Mouse (Mus musculus) intestine, postnatal 0 days (tissue): Measurements from ENCODE around the gene Cenpx. TPM values are rescaled to one million over a fixed set of nuclear protein-coding genes. Genes with fewer than 3 reads are reported as not detected.
A peak's percentile ranks its signal among the peaks of the same experiment; 100 is the strongest.

Experiments used
- ATAC-seq: fragments of 200-750 bp; cut with Nextera tagmentation; 2 replicates; pipeline ENCODE4 v1.8.0; 2017; ENCODE audit warnings: mild to moderate bottlenecking, moderate TSS enrichment, moderate library complexity
- H3K27ac ChIP-seq: fragments of 300-500 bp; sonication (generic); 2 replicates; pipeline ENCODE4 v1.5.1; 2014; ENCODE audit warnings: mild to moderate bottlenecking, low read depth, low read length, moderate library complexity
- H3K27me3 ChIP-seq: fragments of 300-500 bp; sonication (generic); replicated peaks from 2 replicates; pipeline ENCODE4 v1.6.1; 2014; ENCODE audit warnings: low read length, mixed read lengths; ENCODE audit not compliant: control insufficient read depth, insufficient read depth
- H3K36me3 ChIP-seq: fragments of 300-500 bp; sonication (generic); 2 replicates; pipeline ENCODE4 v1.6.1; 2014; ENCODE audit warnings: mild to moderate bottlenecking, moderate library complexity; ENCODE audit not compliant: control insufficient read depth, insufficient read depth
- H3K4me1 ChIP-seq: fragments of 300-500 bp; sonication (generic); replicated peaks from 2 replicates; pipeline ENCODE4 v1.6.1; 2014; ENCODE audit warnings: antibody characterized with exemption, low read length, mixed read lengths; ENCODE audit not compliant: control insufficient read depth, insufficient read depth
- H3K4me2 ChIP-seq: fragments of 300-500 bp; sonication (generic); replicated peaks from 2 replicates; pipeline ENCODE4 v1.6.1; 2014; ENCODE audit warnings: low read depth, mild to moderate bottlenecking, moderate library complexity
- H3K4me3 ChIP-seq: fragments of 300-500 bp; sonication (generic); 2 replicates; pipeline ENCODE4 v1.5.1; 2014; ENCODE audit warnings: low read depth, low read length
- H3K9ac ChIP-seq: fragments of 300-500 bp; sonication (generic); 2 replicates; pipeline ENCODE4 v1.6.1; 2014; ENCODE audit warnings: mild to moderate bottlenecking, low read depth, low read length
- H3K9me3 ChIP-seq: fragments of 300-500 bp; sonication (generic); 2 replicates; pipeline ENCODE4 v1.6.1; 2016; ENCODE audit warnings: mixed run types; ENCODE audit not compliant: control insufficient read depth
- CTCF ChIP-seq: sonication (generic); IDR thresholded peaks from 2 replicates; pipeline ENCODE4 v1.5.1; 2016; ENCODE audit warnings: low read depth, mild to moderate bottlenecking, control low read depth, antibody characterized with exemption, moderate library complexity
- WGBS: fragments of 180-500 bp; shearing (Covaris S2); extraction: QIAGEN DNeasy Blood & Tissue Kit; methylation state at CpG from one replicate; pipeline ENCODE4 v1.1.7; 2014; 5-methylcytosine and 5-hydroxymethylcytosine counted together
- polyA plus RNA-seq: library from polyadenylated mRNA; unstranded; fragments of >200 nt; fragmentation: Nextera tagmentation; extraction: Ambion mirVana; gene quantifications from 2 replicates; pipeline ENCODE4 v1.2.1, GENCODE M21; 2015

Gene Cenpx
- polyA plus RNA-seq, 1 experiment from 2014 or later: 131 TPM

DNA sequence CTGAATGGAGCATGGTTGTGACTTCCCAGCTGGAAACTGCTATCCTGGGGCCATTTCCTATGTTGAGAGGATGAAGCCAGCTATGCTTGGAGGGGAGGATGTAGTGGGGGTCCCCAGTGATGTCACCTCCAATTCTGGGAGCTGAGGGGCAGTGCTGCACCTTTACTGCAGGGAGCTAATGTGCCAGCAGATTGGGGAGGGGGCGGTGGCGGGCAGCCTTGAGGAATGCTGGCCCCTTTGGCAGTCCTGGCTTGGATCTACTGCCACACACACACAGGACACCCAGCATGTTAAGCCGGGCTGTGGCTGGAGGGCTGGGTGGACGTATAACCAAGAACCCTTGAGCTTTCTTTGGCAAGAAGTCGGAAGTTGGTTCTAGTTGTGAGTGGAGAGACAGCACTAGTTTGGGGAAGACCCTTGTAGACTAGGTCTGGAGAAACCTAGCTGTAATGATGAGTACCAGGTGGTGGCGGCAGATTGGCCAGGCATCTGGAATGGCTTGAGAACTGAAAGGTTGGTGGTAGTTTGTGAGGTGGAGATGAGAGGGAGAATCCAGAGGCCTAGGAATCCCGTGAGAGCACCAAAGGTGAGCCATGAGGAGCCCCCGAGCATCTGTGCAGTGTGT is 1.4 kb downstream of the Cenpx start:
- Histone ChIP-seq H3K36me3 (peaks cover 31% of the 10 kb centered on the region), H3K27ac (no peak overlapping the region), H3K27me3 (no peaks in the 10 kb centered on the region), H3K9me3 (no peaks in the 10 kb centered on the region), H3K4me3 (no peak overlapping the region), H3K9ac (no peak overlapping the region), H3K4me2 (no peak overlapping the region), H3K4me1 (peaks cover 7% of the 10 kb centered on the region)
- no peak for ATAC-seq
- 66% methylated on average over 8 of the region's 8 CpGs for WGBS
- no peak for TF ChIP-seq CTCF

DNA sequence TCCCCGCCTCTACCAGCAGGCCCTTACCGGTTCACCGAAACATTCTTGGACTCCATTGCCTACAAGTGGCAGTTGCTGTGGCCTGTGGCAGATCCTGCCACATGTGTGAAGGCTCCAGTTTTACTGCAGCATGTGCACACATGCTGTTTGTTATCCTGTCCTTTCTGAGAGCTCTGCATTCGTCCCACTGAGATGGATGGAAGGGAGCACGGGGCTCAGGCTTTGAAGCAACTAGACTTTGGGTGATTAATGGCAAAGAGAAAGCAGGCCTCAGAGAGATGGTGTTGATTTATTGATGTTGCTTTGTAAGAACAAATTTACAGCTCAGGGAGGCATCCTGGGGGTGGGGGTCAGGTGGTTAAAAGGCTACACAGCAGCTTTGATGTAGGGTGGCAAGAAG is 2.9 kb downstream of the Cenpx start:
- H3K9me3 ChIP-seq: no peaks in the 10 kb centered on the region
- no peak overlapping the region for H3K9ac ChIP-seq
- peaks cover 7% of the 10 kb centered on the region for H3K4me1 ChIP-seq
- no peaks in the 10 kb centered on the region for H3K27me3 ChIP-seq
- H3K36me3 ChIP-seq: peaks cover 25% of the 10 kb centered on the region; the same call in 1 of the 2 replicates
- no peak for TF ChIP-seq CTCF
- H3K4me3 ChIP-seq: no peak overlapping the region
- H3K27ac ChIP-seq: no peak overlapping the region
- WGBS: 64% methylated on average over 5 of the region's 5 CpGs
- ATAC-seq: no peak
- H3K4me2 ChIP-seq: no peak overlapping the region

GRCm38 (mm10) chr11:120709551-120709950 is 4.0 kb downstream of the Cenpx start:
- ATAC-seq: peak; percentile 39
- WGBS: 31% methylated on average over 2 of the region's 2 CpGs
- peak overlapping the region; percentile 79 for H3K27ac ChIP-seq

GRCm38 (mm10) chr11:120707969-120708368 is 5.6 kb downstream of the Cenpx start:
- no peak overlapping the region for H3K9ac ChIP-seq
- H3K4me2 ChIP-seq: no peak overlapping the region
- ATAC-seq: no peak

More at GRCm38 (mm10) chr11:120709551-120709950, 4.0 kb downstream of the Cenpx start:
- no peaks in the 10 kb centered on the region for H3K9me3 ChIP-seq
- no peak for TF ChIP-seq CTCF
- no peak overlapping the region for H3K4me3 ChIP-seq
- H3K4me2 ChIP-seq: 0 out of 2 replicates have a peak overlapping the region, but pooled peaks have one; percentile 27
- H3K4me1 ChIP-seq: peaks cover 5% of the 10 kb centered on the region
- no peaks in the 10 kb centered on the region for H3K27me3 ChIP-seq
- H3K9ac ChIP-seq: no peak overlapping the region
- H3K36me3 ChIP-seq: peaks cover 26% of the 10 kb centered on the region; the same call in 1 of the 2 replicates

DNA sequence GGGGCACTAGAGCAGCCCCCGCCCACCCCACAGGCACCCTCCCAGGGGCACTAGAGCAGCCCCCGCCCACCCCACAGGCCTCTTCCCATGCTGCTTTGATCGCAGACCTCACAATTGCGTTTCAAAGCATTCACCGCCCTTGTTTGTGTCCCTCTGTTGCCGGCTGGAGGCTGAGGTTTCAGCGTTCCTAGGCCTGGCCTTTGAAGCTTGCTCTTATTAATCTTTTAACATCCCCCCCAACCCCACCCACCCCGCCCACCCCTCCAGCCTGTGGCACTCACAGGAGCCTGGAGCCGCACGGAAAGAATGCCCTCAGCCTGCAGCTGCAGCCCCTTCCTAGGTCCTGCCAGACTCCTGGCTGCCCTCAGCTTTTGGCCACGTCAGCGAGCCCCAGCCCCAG is 6.3 kb downstream of the Cenpx start:
- Histone ChIP-seq H3K9me3 (no peaks in the 10 kb centered on the region), H3K4me3 (no peak overlapping the region), H3K36me3 (peaks cover 41% of the 10 kb centered on the region), H3K9ac (no peak overlapping the region), H3K27me3 (no peaks in the 10 kb centered on the region), H3K4me2 (no peak overlapping the region), H3K4me1 (no peaks in the 10 kb centered on the region), H3K27ac (no peak overlapping the region)
- no peak for ATAC-seq
- 47% methylated on average over 11 of the region's 12 CpGs for WGBS
- no peak for TF ChIP-seq CTCF

More at GRCm38 (mm10) chr11:120707969-120708368, 5.6 kb downstream of the Cenpx start:
- Histone ChIP-seq H3K36me3 (peaks cover 36% of the 10 kb centered on the region; the same call in 1 of the 2 replicates), H3K27ac (no peak overlapping the region; the same call in 1 of the 2 replicates), H3K27me3 (no peaks in the 10 kb centered on the region), H3K4me1 (no peaks in the 10 kb centered on the region), H3K9me3 (no peaks in the 10 kb centered on the region), H3K4me3 (no peak overlapping the region)
- 55% methylated on average over 5 of the region's 5 CpGs for WGBS
- no peak for TF ChIP-seq CTCF

DNA sequence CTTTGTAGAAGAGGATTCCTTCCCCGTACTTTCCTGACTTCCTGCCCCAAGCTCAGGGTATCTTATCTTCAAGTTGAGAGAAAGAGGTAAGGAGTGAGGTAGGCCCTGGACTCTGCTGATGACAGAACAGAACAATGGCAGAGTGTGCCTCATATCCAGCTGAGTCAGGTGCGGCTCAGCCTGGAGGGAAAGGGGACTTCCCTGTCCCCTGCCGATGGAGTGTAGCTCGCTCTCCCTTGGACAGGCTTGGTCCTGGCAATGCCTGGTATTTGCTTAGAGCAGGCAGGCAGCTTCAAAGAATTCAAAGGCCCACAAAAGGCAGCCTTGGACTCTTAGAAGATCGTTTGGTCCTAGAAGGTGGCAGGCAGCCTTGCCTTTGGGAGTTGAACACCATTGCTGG is 7.4 kb downstream of the Cenpx start:
- ATAC-seq: no peak
- Histone ChIP-seq H3K27me3 (no peaks in the 10 kb centered on the region), H3K4me1 (no peaks in the 10 kb centered on the region), H3K9me3 (no peaks in the 10 kb centered on the region), H3K27ac (no peak overlapping the region), H3K36me3 (peaks cover 49% of the 10 kb centered on the region), H3K4me2 (no peak overlapping the region), H3K4me3 (no peak overlapping the region), H3K9ac (no peak overlapping the region)
- no peak for TF ChIP-seq CTCF
- 66% methylated on average over 5 of the region's 5 CpGs for WGBS
